Mouse (Mus musculus) limb, embryonic 15.5 days (tissue): ENCODE measurements around the gene Nt5dc2. TPM values are rescaled to one million over a fixed set of nuclear protein-coding genes. Genes with fewer than 3 reads are reported as not detected.

Source experiments
- ATAC-seq: fragments of 200-750 bp; cut with Nextera tagmentation; 2 replicates; pipeline ENCODE4 v1.8.0; 2017; ENCODE audit warnings: low read depth, moderate TSS enrichment; ENCODE audit not compliant: insufficient number of reproducible peaks, low FRiP score, low TSS enrichment
- H3K27ac ChIP-seq: fragments of 300-500 bp; sonication (generic); 2 replicates; pipeline ENCODE4 v1.5.1; 2015; ENCODE audit warnings: moderate library complexity, mild to moderate bottlenecking, inconsistent platforms
- H3K27me3 ChIP-seq: fragments of 300-500 bp; sonication (generic); 2 replicates; pipeline ENCODE4 v1.6.1; 2015; ENCODE audit warnings: inconsistent platforms
- H3K36me3 ChIP-seq: fragments of 300-500 bp; sonication (generic); 2 replicates; pipeline ENCODE4 v1.6.1; 2015; ENCODE audit warnings: inconsistent platforms
- H3K4me1 ChIP-seq: fragments of 300-500 bp; sonication (generic); 2 replicates; pipeline ENCODE4 v1.6.1; 2015; ENCODE audit warnings: inconsistent platforms
- H3K4me2 ChIP-seq: fragments of 300-500 bp; sonication (generic); 2 replicates; pipeline ENCODE4 v1.6.1; 2015; ENCODE audit warnings: mild to moderate bottlenecking, inconsistent platforms
- H3K4me3 ChIP-seq: fragments of 300-500 bp; sonication (generic); 2 replicates; pipeline ENCODE4 v1.5.1; 2015; ENCODE audit warnings: mild to moderate bottlenecking, inconsistent platforms
- H3K9ac ChIP-seq: fragments of 300-500 bp; sonication (generic); 2 replicates; pipeline ENCODE4 v1.6.1; 2015; ENCODE audit warnings: inconsistent platforms
- H3K9me3 ChIP-seq: fragments of 300-500 bp; sonication (generic); 2 replicates; pipeline ENCODE4 v1.6.1; 2016; ENCODE audit warnings: inconsistent platforms
- WGBS: fragments of 180-500 bp; shearing (Covaris S2); methylation state at CpG from one replicate; pipeline ENCODE4 v1.1.7; 2015; 5-methylcytosine and 5-hydroxymethylcytosine counted together
- polyA plus RNA-seq: library from polyadenylated mRNA; unstranded; fragments of >200 nt; fragmentation: Nextera tagmentation; extraction: Ambion mirVana; gene quantifications from 2 replicates; pipeline ENCODE4 v1.2.1, GENCODE M21; 2015

The Nt5dc2 gene
- polyA plus RNA-seq, 1 experiment from 2014 or later = 336 TPM

DNA sequence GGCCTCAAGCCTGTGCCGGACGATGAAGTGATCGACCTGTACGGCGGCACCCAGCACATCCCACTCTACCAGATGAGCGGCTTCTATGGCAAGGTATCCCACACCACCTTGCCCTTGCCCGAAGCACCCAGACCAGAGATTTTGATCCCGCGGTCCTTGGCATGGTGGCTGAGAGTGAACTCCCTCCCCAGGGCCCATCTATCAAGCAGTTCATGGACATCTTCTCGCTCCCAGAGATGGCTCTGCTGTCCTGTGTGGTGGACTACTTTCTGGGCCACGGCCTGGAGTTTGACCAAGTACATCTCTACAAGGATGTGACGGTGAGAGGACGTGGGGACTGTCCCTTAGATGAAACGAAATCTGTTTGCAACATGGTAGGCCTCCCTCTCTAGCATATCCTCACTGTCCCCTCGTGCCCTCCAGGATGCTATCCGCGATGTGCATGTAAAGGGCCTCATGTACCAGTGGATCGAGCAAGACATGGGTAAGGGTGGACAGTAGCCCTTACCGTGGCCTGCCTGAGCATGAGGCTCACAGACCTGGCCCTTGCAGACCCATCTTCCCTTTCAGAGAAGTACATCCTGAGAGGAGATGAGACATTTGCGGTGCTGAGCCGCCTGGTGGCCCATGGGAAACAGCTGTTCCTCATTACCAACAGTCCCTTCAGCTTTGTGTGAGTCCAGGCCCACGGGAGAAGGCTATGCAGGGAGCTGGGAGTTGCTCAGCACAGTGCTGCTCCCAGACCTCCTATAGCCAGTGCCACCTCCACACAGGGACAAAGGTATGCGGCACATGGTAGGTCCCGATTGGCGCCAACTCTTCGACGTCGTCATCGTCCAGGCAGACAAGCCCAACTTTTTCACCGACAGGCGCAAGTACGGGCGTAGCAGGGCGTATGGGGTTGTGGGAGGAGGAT, 4.9 kb downstream of the Nt5dc2 start:
- no peaks in the 10 kb centered on the region for H3K9me3 ChIP-seq
- WGBS = 89% methylated on average over 34 of the region's 34 CpGs

DNA sequence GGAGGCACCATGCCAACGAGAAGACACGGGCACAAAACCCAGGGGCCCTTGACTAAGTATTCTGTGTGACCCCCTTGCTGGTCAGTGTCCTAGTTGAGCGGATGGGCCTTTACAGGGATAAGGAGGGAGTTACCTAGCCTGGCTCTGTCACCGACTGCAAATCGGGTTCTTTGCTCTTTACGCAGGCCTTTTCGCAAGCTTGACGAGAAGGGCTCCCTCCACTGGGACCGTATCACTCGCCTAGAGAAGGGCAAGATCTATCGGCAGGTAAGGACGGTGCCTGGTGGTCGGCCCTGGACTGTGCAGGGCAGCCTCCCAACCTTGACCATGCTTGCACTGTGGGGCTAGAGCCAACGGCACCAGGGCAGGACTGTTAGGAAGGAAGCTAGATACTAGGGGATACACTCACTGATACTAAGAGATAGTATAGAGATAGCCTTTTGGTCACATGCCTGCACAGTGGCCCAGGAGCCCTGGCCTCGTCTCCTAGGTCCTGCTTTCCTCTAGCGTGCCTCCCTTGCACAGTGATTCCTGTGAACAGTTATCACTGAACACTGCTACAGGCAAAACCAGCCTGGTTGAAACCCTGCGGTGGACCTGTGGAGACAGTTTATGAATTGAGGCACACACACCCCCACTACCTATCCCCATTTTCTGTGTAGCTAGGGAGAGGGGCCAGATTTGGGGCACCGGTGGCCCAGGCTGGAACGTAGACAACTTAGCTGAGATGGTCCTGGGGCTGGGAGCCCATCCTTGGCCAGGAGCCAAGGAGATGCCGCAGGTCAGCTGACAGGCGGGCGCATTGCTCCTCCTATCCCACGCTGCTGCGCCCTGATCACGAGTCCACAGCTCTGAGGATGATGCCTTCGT, 5.8 kb downstream of the Nt5dc2 start:
- Histone ChIP-seq H3K4me3 (no peak overlapping the region), H3K4me2 (no peak overlapping the region), H3K4me1 (peaks cover 37% of the 10 kb centered on the region), H3K27me3 (no peaks in the 10 kb centered on the region), H3K9me3 (no peaks in the 10 kb centered on the region), H3K9ac (no peak overlapping the region), H3K27ac (0 out of 2 replicates have a peak overlapping the region, but pooled peaks have one; percentile 22), H3K36me3 (peaks cover 70% of the 10 kb centered on the region)
- no peak for ATAC-seq
- WGBS = 91% methylated on average over 26 of the region's 26 CpGs

More for the DNA sequence above, 4.9 kb downstream of the Nt5dc2 start:
- Histone ChIP-seq H3K4me1 (peaks cover 37% of the 10 kb centered on the region), H3K4me3 (no peak overlapping the region), H3K4me2 (no peak overlapping the region), H3K36me3 (peaks cover 61% of the 10 kb centered on the region), H3K9ac (no peak overlapping the region), H3K27ac (peak overlapping the region; percentile 22; the same call in 1 of the 2 replicates), H3K27me3 (no peaks in the 10 kb centered on the region)
- no peak for ATAC-seq

DNA sequence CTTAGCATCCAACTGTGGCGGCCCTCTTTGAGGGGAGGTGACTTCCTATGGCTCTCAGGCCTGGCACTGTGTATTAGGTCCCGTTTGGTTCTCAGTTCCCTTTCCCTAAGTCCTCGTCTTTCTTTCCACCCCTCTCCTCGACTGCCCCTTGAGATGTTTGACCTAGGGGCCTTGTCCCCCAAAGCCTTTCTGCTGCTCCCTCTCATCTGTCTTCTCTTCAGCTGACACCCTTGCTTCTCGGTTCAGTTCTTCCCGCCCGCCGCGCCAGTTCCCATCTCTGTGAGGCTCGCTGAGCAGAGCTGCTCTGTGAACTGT, 6.4 kb downstream of the Nt5dc2 start:
- Histone ChIP-seq H3K36me3 (peaks cover 76% of the 10 kb centered on the region), H3K9ac (no peak overlapping the region), H3K9me3 (no peaks in the 10 kb centered on the region), H3K27me3 (no peaks in the 10 kb centered on the region), H3K27ac (0 out of 2 replicates have a peak overlapping the region, but pooled peaks have one; percentile 22), H3K4me2 (no peak overlapping the region), H3K4me1 (peaks cover 31% of the 10 kb centered on the region), H3K4me3 (no peak overlapping the region)
- 81% methylated on average over 10 of the region's 10 CpGs for WGBS
- ATAC-seq = no peak

DNA sequence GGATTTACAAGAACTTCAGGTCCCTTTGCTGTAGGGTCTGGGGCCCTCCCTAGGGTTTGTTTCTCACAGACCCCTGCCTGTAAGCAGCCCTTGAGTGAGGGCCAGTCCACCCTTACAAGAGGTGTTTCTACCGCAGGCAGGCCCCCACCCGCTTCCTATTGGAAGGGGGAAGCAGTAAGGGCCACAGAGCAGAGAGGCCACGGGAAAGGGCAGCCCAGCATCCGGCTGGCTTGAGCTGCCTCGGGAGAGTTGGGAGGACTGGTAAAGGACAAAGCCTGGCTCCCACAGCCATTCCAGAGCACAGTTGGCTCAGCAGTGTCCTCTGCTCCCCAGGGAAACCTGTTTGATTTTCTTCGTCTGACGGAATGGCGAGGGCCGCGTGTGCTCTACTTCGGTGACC, 6.9 kb downstream of the Nt5dc2 start:
- Histone ChIP-seq H3K4me3 (no peak overlapping the region), H3K27ac (peak overlapping the region; percentile 33; the same call in 1 of the 2 replicates), H3K27me3 (no peaks in the 10 kb centered on the region), H3K9me3 (no peaks in the 10 kb centered on the region), H3K4me1 (peaks cover 25% of the 10 kb centered on the region), H3K36me3 (peaks cover 80% of the 10 kb centered on the region), H3K9ac (no peak overlapping the region), H3K4me2 (no peak overlapping the region)
- ATAC-seq = no peak
- WGBS = 85% methylated on average over 11 of the region's 11 CpGs

DNA sequence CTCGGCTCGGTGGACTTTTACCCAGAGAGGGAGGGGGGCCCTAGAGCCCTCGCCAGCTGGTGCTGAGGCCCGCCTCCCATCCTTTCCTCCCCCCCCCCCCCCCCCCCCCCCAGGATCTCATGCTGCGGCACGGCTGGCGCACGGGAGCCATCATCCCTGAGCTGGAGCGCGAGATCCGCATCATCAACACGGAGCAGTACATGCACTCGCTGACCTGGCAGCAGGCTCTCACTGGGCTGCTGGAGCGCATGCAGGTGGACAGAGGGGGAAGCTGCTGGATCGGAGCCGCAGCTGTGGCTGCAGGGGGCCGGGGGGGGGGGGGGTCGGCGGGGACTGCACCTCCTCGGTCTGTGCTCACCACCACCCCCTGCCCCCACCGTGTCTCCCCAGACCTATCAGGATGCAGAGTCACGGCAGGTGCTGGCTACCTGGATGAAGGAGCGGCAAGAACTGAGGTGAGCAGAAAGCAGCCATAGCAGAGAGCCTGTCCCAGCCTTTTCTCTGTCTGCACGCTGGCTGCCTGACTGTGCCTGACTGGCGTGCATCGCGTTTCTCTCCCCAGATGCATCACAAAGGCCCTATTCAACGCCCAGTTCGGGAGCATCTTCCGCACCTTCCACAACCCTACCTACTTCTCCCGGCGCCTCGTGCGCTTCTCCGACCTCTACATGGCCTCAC, 7.5 kb downstream of the Nt5dc2 start:
- H3K4me3 ChIP-seq = no peak overlapping the region

DNA sequence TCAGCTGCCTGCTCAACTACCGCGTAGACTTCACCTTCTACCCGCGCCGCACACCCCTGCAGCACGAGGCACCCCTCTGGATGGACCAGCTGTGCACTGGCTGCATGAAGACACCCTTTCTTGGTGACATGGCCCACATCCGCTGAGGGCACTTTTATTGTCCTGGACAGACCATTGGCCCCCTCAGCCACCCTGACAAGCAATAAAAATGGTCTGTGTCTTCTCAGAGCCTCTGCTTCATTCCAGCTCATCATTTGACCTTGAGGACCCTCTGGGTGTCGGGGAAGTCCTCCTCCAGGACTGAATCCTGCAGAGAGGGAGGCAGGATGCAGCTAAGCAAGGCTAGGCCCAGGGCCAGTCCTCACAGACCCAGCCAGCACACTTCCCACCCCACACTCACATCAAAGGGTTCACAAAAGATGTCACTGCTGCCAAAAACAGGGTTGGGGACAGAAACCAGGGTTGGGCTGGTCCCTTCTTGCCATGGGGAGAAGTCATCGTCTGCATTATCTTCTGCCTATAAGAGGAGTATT, 8.1 kb downstream of the Nt5dc2 start:
- no peak for ATAC-seq
- Histone ChIP-seq H3K9me3 (no peaks in the 10 kb centered on the region), H3K4me3 (no peak overlapping the region), H3K36me3 (peaks cover 80% of the 10 kb centered on the region), H3K4me1 (peaks cover 13% of the 10 kb centered on the region), H3K27me3 (no peaks in the 10 kb centered on the region), H3K27ac (no peak overlapping the region), H3K4me2 (no peak overlapping the region), H3K9ac (no peak overlapping the region)
- WGBS = 95% methylated on average over 9 of the region's 9 CpGs

More for the DNA sequence above, 7.5 kb downstream of the Nt5dc2 start:
- Histone ChIP-seq H3K27me3 (no peaks in the 10 kb centered on the region), H3K4me1 (peaks cover 20% of the 10 kb centered on the region), H3K36me3 (peaks cover 80% of the 10 kb centered on the region), H3K9me3 (no peaks in the 10 kb centered on the region), H3K4me2 (no peak overlapping the region), H3K27ac (no peak overlapping the region), H3K9ac (no peak overlapping the region)
- WGBS = 88% methylated on average over 25 of the region's 35 CpGs
- ATAC-seq = no peak

DNA sequence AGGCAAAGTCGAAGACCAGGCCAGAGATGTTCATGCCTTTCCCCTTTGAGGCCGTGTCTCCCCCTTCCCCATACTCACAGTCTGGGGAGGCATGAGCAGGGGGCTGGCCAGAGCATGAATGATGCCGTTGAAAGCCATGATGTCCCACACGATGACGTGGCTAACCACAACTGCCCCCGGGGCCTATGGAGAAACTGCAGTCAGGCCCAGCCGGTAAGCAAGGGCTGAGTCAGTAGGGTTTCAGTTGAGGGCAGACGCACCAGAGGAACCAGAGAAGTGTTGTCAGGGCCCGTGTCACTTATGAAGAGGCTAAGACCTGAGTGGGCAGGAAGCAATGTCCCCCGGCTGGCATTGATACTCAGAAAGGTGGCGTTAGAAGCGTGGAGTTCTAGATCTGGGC, 8.8 kb downstream of the Nt5dc2 start:
- Histone ChIP-seq H3K27ac (no peak overlapping the region), H3K4me3 (no peak overlapping the region), H3K27me3 (no peaks in the 10 kb centered on the region), H3K9ac (no peak overlapping the region), H3K9me3 (no peaks in the 10 kb centered on the region), H3K4me2 (no peak overlapping the region), H3K36me3 (peaks cover 80% of the 10 kb centered on the region), H3K4me1 (peaks cover 6% of the 10 kb centered on the region)
- WGBS = 84% methylated on average over 12 of the region's 12 CpGs
- no peak for ATAC-seq

DNA sequence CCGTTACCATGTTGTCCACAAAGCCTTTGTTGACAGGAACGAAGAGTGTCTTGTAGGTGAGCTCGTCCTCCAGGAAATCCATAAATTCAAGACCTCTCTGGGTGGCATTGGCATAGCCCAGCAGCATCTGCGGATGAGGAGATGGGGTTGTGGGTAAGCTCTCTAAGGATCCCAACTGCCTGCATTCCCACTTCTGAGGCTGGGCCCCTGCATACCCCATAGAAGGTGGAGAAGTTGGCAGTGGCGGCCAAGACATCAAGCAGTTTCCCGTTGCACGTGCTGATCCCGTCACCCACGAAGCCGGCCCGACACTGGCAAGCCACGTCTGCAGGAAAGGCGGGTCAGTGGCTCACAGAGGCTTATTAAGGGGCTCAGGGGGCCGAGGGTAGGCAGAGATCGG, 9.3 kb downstream of the Nt5dc2 start:
- Histone ChIP-seq H3K4me2 (no peak overlapping the region), H3K4me1 (peaks cover 3% of the 10 kb centered on the region; the same call in 1 of the 2 replicates), H3K27me3 (no peaks in the 10 kb centered on the region), H3K36me3 (peaks cover 75% of the 10 kb centered on the region), H3K27ac (no peak overlapping the region), H3K4me3 (no peak overlapping the region), H3K9me3 (no peaks in the 10 kb centered on the region), H3K9ac (no peak overlapping the region)
- WGBS = 88% methylated on average over 15 of the region's 15 CpGs
- no peak for ATAC-seq

DNA sequence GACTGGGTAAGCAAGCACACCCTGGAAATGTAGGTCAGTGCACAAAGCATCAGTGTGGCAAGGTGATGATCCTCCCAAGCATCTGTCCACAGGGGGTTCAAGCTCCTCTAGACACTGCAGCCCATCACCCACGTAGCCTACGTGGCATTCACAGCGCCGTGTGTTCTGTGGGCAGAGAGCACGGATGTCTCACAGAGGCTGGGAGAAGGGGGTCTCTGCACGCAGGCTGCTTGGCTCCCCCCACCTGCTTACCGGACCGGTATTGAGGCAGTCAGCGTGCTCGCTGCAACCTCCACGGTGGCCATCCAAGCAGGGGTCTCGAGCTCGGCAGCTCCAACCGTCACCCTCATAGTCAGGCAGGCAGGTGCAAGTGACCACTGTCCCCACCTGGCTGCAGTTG, 10.2 kb downstream of the Nt5dc2 start:
- Histone ChIP-seq H3K9me3 (no peaks in the 10 kb centered on the region), H3K4me1 (peaks cover 3% of the 10 kb centered on the region; the same call in 1 of the 2 replicates), H3K27me3 (no peaks in the 10 kb centered on the region), H3K36me3 (peaks cover 66% of the 10 kb centered on the region), H3K9ac (no peak overlapping the region), H3K4me3 (no peak overlapping the region), H3K27ac (no peak overlapping the region), H3K4me2 (no peak overlapping the region)
- no peak for ATAC-seq
- WGBS = 93% methylated on average over 14 of the region's 14 CpGs

DNA sequence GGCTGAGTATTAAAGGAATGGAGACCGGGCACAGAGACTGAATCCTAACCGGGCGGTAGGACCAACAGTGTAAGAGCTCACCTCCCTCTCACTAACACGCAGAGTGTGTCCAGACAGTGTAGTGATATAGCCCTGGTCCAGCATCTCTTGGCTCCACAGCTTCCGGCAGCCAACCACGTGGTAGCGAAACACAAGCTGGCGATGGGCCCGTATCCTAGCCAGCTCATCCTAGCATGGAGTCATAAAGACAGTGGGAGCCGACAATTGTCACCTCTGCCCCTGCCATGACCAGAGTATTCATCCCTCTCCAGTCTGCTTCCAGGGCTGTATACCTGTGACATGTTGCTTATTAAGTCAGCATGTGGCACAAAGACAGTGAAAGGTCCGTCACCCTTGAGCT, 14.8 kb downstream of the Nt5dc2 start:
- no peak overlapping the region for H3K27ac ChIP-seq
- no peaks in the 10 kb centered on the region for H3K27me3 ChIP-seq
- peaks cover 20% of the 10 kb centered on the region for H3K36me3 ChIP-seq
- H3K4me3 ChIP-seq = no peak overlapping the region
- WGBS = 91% methylated on average over 11 of the region's 11 CpGs
- no peaks in the 10 kb centered on the region for H3K9me3 ChIP-seq
- H3K4me1 ChIP-seq = no peaks in the 10 kb centered on the region
- H3K9ac ChIP-seq = no peak overlapping the region
- H3K4me2 ChIP-seq = no peak overlapping the region
- ATAC-seq = no peak
